Mouse (Mus musculus) heart, adult 2 months (tissue): ENCODE results near the gene Tlcd1.

Experiments used
- CTCF ChIP-seq: fragments of 200-600 bp; IDR thresholded peaks from 2 replicates; pipeline ENCODE4 v1.8.1; 2022; ENCODE audit warnings: antibody characterized with exemption, mild to moderate bottlenecking, moderate library complexity
- EP300 ChIP-seq: fragments of 200-500 bp; IDR thresholded peaks from 2 replicates; pipeline ENCODE4 v1.6.1; 2011; ENCODE audit warnings: low read depth, low read length, control low read depth; ENCODE audit not compliant: insufficient read depth
- POLR2A ChIP-seq: fragments of 200-500 bp; IDR thresholded peaks from 2 replicates; pipeline ENCODE4 v1.6.1; 2011; ENCODE audit warnings: mild to moderate bottlenecking, low read depth, low read length, control low read depth; ENCODE audit not compliant: insufficient read depth

DNA sequence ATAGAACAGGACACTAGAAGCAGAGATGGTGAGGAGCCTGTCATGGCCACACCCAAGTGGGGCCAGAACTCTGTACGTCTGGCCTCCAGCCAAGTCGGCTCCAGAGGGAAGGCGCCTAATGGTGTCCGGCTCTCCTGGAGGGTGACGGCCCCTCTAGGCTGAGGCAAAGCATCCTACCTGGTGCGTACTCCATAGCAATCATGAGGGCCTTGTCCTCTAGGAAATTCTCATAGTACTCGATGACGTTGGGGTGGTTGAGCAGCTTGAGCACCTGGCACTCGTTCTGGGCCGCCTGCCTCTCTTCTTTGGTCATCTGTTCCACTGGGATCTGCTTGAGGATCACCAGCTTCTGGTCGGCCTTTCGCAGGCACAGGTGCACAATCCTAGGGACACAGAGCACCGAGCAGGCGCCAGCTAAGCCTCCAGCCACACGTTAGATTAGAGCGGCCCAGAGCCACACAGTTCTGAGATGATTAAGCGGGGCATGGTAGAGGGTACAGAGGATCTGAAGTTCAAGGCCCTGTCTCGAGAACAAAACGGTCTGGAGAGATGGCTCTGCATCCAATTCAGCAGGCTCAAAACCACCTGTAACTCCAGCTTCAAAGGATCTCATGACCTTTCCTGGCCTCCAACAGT is 3.6 kb upstream of the Tlcd1 start:
- TF ChIP-seq POLR2A = no peak
- no peak for TF ChIP-seq EP300
- TF ChIP-seq CTCF = no peak
